8 mouse cellular contexts compared by ENCODE assay signal in genomic region chr5:114296693-114297631, GRCm38 (mm10). TPM values are rescaled to one million over a fixed set of nuclear protein-coding genes. Genes with fewer than 3 reads are reported as not detected.
DNase-seq lines count a peak whose midpoint lies in the region; ATAC-seq and TF ChIP-seq lines count a peak whose summit lies in the region.

No protein-coding gene starts in this region.

- no peak for DNase-seq in hindbrain, postnatal 0 days (ENCODE audit: low spot score)
- no peak for DNase-seq in hindbrain, embryonic 14.5 days (ENCODE audit: low spot score)
- peak; percentile 14 for DNase-seq in CD4-positive helper T cell, adult 2 months (ENCODE audit: low read depth, low spot score)
- peak; percentile 70 for DNase-seq in brain, embryonic 14.5 days (ENCODE audit: low read depth)
- peak; percentile 28 to 54 for DNase-seq in heart, postnatal 14 days
- no peak for DNase-seq in frontal cortex, postnatal 14 days (ENCODE audit: low spot score in 2 of 2)
- DNase-seq in thymus, postnatal 14 days: no peak

- H3K27me3 ChIP-seq in hindbrain, postnatal 0 days (ENCODE audit: insufficient read depth, low read length): no peaks in the 10 kb centered on the region
- peaks cover 43% of the 10 kb centered on the region for H3K27me3 ChIP-seq in hindbrain, embryonic 14.5 days (ENCODE audit: control insufficient read depth, insufficient read depth, low read length)
- peaks cover 75% of the 10 kb centered on the region for H3K27me3 ChIP-seq in myocyte (ENCODE audit: control insufficient read depth, insufficient read depth, insufficient read length)

- H3K9me3 ChIP-seq in hindbrain, postnatal 0 days (ENCODE audit: low read length): no peaks in the 10 kb centered on the region
- H3K9me3 ChIP-seq in hindbrain, embryonic 14.5 days (ENCODE audit: control insufficient read depth, low read length): no peaks in the 10 kb centered on the region

- no peak overlapping the region for H3ac ChIP-seq in myocyte (ENCODE audit: control insufficient read depth, insufficient read length)

- H3K27ac ChIP-seq in hindbrain, postnatal 0 days: no peak overlapping the region; the same call in 1 of the 2 replicates
- H3K27ac ChIP-seq in hindbrain, embryonic 14.5 days: no peak overlapping the region

- no peak overlapping the region for H3K9ac ChIP-seq in hindbrain, postnatal 0 days (replicated peaks; ENCODE audit: low read length)
- H3K9ac ChIP-seq in hindbrain, embryonic 14.5 days: no peak overlapping the region

- TF ChIP-seq POLR2A in brain, embryonic 14.5 days (IDR thresholded peaks at IDR 0.05; ENCODE audit: borderline replicate concordance, extremely low read depth, insufficient read depth, insufficient read length, poor library complexity, severe bottlenecking): no peak
- TF ChIP-seq POLR2A in myocyte (IDR thresholded peaks at IDR 0.05; ENCODE audit: insufficient read length, low read depth): no peak

- no peaks in the 10 kb centered on the region for H3K36me3 ChIP-seq in hindbrain, postnatal 0 days (ENCODE audit: insufficient read depth, low read length)
- no peaks in the 10 kb centered on the region for H3K36me3 ChIP-seq in hindbrain, embryonic 14.5 days (replicated peaks; ENCODE audit: control insufficient read depth, insufficient read depth)
- no peaks in the 10 kb centered on the region for H3K36me3 ChIP-seq in myocyte (ENCODE audit: control insufficient read depth, insufficient read depth)

- TF ChIP-seq CTCF in hindbrain, postnatal 0 days (IDR thresholded peaks at IDR 0.05; ENCODE audit: low read depth): peak; percentile 44
- TF ChIP-seq CTCF in brain, embryonic 14.5 days (IDR thresholded peaks at IDR 0.05; ENCODE audit: borderline replicate concordance, extremely low read depth, insufficient read depth, insufficient read length): peak; percentile 54; the same call in 1 of the 2 replicates

- 34% methylated on average over 22 of the region's 22 CpGs for WGBS in hindbrain, postnatal 0 days
- 33% methylated on average over 22 of the region's 22 CpGs for WGBS in hindbrain, embryonic 14.5 days

- no peaks in the 10 kb centered on the region for H3K79me2 ChIP-seq in myocyte (ENCODE audit: control insufficient read depth, insufficient read depth)

- intact Hi-C loops in heart, postnatal 14 days (cut with DNase I): no loop called here

- H3K4me3 ChIP-seq in hindbrain, postnatal 0 days (ENCODE audit: low read length): no peak overlapping the region
- no peak overlapping the region for H3K4me3 ChIP-seq in hindbrain, embryonic 14.5 days (replicated peaks; ENCODE audit: low read length)
- H3K4me3 ChIP-seq in myocyte: no peak overlapping the region

- H3K4me1 ChIP-seq in hindbrain, postnatal 0 days (ENCODE audit: insufficient read depth, low read length): peaks cover 4% of the 10 kb centered on the region; the same call in 1 of the 2 replicates
- peaks cover 18% of the 10 kb centered on the region for H3K4me1 ChIP-seq in hindbrain, embryonic 14.5 days (replicated peaks; ENCODE audit: control insufficient read depth, insufficient read depth, low read length)

- no peak for ATAC-seq in hindbrain, postnatal 0 days
- no peak for ATAC-seq in hindbrain, embryonic 14.5 days (ENCODE audit: low FRiP score)

- no peak overlapping the region for H3K4me2 ChIP-seq in hindbrain, postnatal 0 days (ENCODE audit: low read depth, low read length)
- no peak overlapping the region for H3K4me2 ChIP-seq in hindbrain, embryonic 14.5 days (replicated peaks)
- peak overlapping the region; percentile 38 for H3K4me2 ChIP-seq in myocyte (ENCODE audit: low read depth)

TF ChIP-seq in myocyte, 11 proteins besides CTCF, POLR2A, EP300 and RAD21:
- TF ChIP-seq TCF3 (IDR thresholded peaks at IDR 0.05; ENCODE audit: insufficient read length, low read depth) (no peak), REST (IDR thresholded peaks at IDR 0.05; ENCODE audit: insufficient read depth, insufficient read length) (no peak), MYOD1 (IDR thresholded peaks at IDR 0.05; ENCODE audit: control insufficient read depth in 1 of 3, insufficient read length in 2 of 3, low read depth in 2 of 3) (no peak), POLR2AphosphoS2 (IDR thresholded peaks at IDR 0.05; ENCODE audit: insufficient read length, low read depth) (no peak), E2F4 (IDR thresholded peaks at IDR 0.05; ENCODE audit: insufficient read depth) (no peak), MYOG (IDR thresholded peaks at IDR 0.05; ENCODE audit: control insufficient read depth in 1 of 3, insufficient read depth in 1 of 3, insufficient read length in 2 of 3, low read depth in 2 of 3) (no peak), SRF (IDR thresholded peaks at IDR 0.05; ENCODE audit: control insufficient read depth, insufficient read length, low read depth) (no peak)

RNA-seq across cellular contexts. Expression of gene Myo1h, which starts 8.0 kb away (rescaled TPM):
- 0.72 TPM in 1 of 2 replicates, not detected in the other for total RNA-seq in hindbrain, postnatal 0 days (2014; rRNA removed)
- 0.56 and 0.72 TPM in 2 replicates for polyA plus RNA-seq in hindbrain, postnatal 0 days (2015; fragmentation: Nextera tagmentation; extraction: Ambion mirVana)
- 0.64 TPM in 2 replicates for polyA plus RNA-seq in hindbrain, embryonic 14.5 days (2014; fragmentation: Nextera tagmentation; extraction: Ambion mirVana)
- 0.37 and 0.47 TPM in 2 replicates for polyA plus RNA-seq in brain, embryonic 14.5 days (2012; rRNA removed)
- total RNA-seq in heart, postnatal 14 days (2021): under 1 TPM; 0.12 to 0.29 TPM
- 1.4 TPM for polyA plus RNA-seq in myocyte (2012; fragmentation: generic; extraction: Trizol)

RNA-seq across cellular contexts. Expression of gene Foxn4, which starts 23.4 kb away (rescaled TPM):
- 0.47 and 1.4 TPM in 2 replicates for total RNA-seq in hindbrain, postnatal 0 days (2014; rRNA removed)
- polyA plus RNA-seq in hindbrain, postnatal 0 days (2015; fragmentation: Nextera tagmentation; extraction: Ambion mirVana): 0.36 and 0.47 TPM in 2 replicates
- 0.24 and 0.56 TPM in 2 replicates for polyA plus RNA-seq in hindbrain, embryonic 14.5 days (2014; fragmentation: Nextera tagmentation; extraction: Ambion mirVana)
- 0.68 and 1.1 TPM in 2 replicates for polyA plus RNA-seq in brain, embryonic 14.5 days (2012; rRNA removed)
- not detected for total RNA-seq in heart, postnatal 14 days (2021)
- polyA plus RNA-seq in myocyte (2012; fragmentation: generic; extraction: Trizol): 0.01 TPM

Comparison
In these comparisons a context has a peak if more than half of its experiments do, and no peak if none do; other contexts are left out.
1. DNase-seq: peak in CD4-positive helper T cell, adult 2 months (single experiment), brain, embryonic 14.5 days (single experiment) and heart, postnatal 14 days (2 of 2); none in hindbrain, postnatal 0 days (single experiment), hindbrain, embryonic 14.5 days (single experiment), frontal cortex, postnatal 14 days (0 of 2) and thymus, postnatal 14 days (single experiment).